Mouse (Mus musculus): Measurements from ENCODE around the gene Socs1.

GRCm38 (mm10) chr16:10810376-10810775, 25.0 kb upstream of the Socs1 start:
- TF ChIP-seq CTCF (IDR thresholded peaks at IDR 0.05; ENCODE audit: control insufficient read depth, insufficient read depth, insufficient replicate concordance, low read depth, low read length) (no peak), POLR2A (IDR thresholded peaks at IDR 0.05; ENCODE audit: control insufficient read depth, low read depth, low read length) (no peak)

All from testis, adult 2 months (tissue).